Mouse (Mus musculus): ENCODE data around the gene Itgb3.

DNA sequence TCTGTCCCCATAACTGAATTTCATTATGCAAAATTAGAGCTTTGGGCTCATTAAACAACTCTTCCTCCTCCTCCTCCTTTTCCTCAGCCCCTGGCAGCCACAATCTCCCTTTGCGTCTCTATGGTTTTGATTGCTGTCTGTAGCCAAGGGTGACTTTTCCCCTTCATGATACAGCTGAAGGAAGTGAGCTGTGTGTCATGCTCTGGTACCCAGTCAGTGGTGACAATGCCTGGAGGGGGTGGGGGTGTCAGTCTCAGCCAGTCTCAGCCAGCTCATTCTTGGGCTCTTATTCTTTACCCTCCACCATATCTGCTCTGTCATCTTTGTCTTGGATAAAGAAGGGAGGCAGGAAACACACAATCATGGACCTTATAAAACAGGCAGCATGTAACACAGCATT is 23.5 kb downstream of the Itgb3 start:
- TF ChIP-seq TAL1 (conservative IDR thresholded peaks at IDR 0.05; ENCODE audit: low read depth, low read length) (no peak), CTCF (IDR thresholded peaks at IDR 0.05; ENCODE audit: low read depth, low read length) (no peak), GATA2 (IDR thresholded peaks at IDR 0.05; ENCODE audit: borderline replicate concordance, low read depth, low read length) (no peak), GATA1 (IDR thresholded peaks at IDR 0.05; ENCODE audit: borderline replicate concordance, low read length) (no peak)
